Mouse (Mus musculus): ENCODE data around the gene Golph3l.

- no peak for TF ChIP-seq CTCF (IDR thresholded peaks at IDR 0.05; ENCODE audit: borderline replicate concordance, insufficient read depth, low read length)
- no peak for TF ChIP-seq POLR2A (IDR thresholded peaks at IDR 0.05; ENCODE audit: low read depth, low read length)
These were observed 19.1 kb upstream of the Golph3l start for GRCm38 (mm10) chr3:95569585-95569984.
